Mouse (Mus musculus) CH12.LX (cell line): ENCODE results near the gene Scfd2. TPM values are rescaled to one million over a fixed set of nuclear protein-coding genes. Genes with fewer than 3 reads are reported as not detected.

ENCODE experiments used
- DNase-seq: peaks from one replicate; pipeline ENCODE4 v3.0.0-alpha.2; 2013; ENCODE audit errors: extremely low read depth
- H3K27ac ChIP-seq: 2 replicates; pipeline ENCODE4 v1.5.1; 2012; ENCODE audit warnings: low read depth, mild to moderate bottlenecking, control low read depth, moderate library complexity; ENCODE audit not compliant: insufficient read depth
- H3K27me3 ChIP-seq: replicated peaks from 2 replicates; pipeline ENCODE3; 2012; ENCODE audit warnings: inconsistent platforms
- H3K36me3 ChIP-seq, 2 experiments: replicated peaks in 1 of 2; 2 replicates each; pipeline versions ENCODE3 to v1.6.1; 2012; ENCODE audit warnings: inconsistent platforms in 1 of 2, low read length in 1 of 2, mild to moderate bottlenecking in 1 of 2, mixed read lengths in 1 of 2, moderate library complexity in 1 of 2; ENCODE audit not compliant: control insufficient read depth in 1 of 2, insufficient read depth in 1 of 2
- H3K4me1 ChIP-seq, 2 experiments: 2 replicates each; pipeline ENCODE4 v1.6.1; 2012; ENCODE audit warnings: inconsistent platforms in 1 of 2, moderate library complexity in 1 of 2; ENCODE audit not compliant: insufficient read depth in 2 of 2, control insufficient read depth in 1 of 2
- H3K4me2 ChIP-seq: 2 replicates; pipeline ENCODE4 v1.6.1; 2012; ENCODE audit warnings: low read depth, mild to moderate bottlenecking, control low read depth; ENCODE audit not compliant: poor library complexity, insufficient read depth, severe bottlenecking
- H3K4me3 ChIP-seq, 3 experiments: fragments of 150-350 bp in 1 of 3; sonication (generic) in 1 of 3; replicated peaks in 1 of 3; 2 replicates each; pipeline versions ENCODE3 to v1.5.1; 2011 to 2012; ENCODE audit warnings: low read depth in 2 of 3, low read length in 2 of 3, mild to moderate bottlenecking in 2 of 3, moderate library complexity in 2 of 3, control low read depth in 1 of 3, improper control_type of control experiment in 1 of 3, inconsistent platforms in 1 of 3, mixed read lengths in 1 of 3; ENCODE audit not compliant: poor library complexity in 1 of 3
- H3K79me2 ChIP-seq: replicated peaks from 2 replicates; pipeline ENCODE4 v1.6.1; 2012; ENCODE audit warnings: mild to moderate bottlenecking, moderate library complexity; ENCODE audit not compliant: control insufficient read depth, poor library complexity, insufficient read depth, severe bottlenecking; ENCODE audit errors: extremely low read depth
- H3K9ac ChIP-seq: 2 replicates; pipeline ENCODE4 v1.6.1; 2012; ENCODE audit warnings: low read depth, mild to moderate bottlenecking, control low read depth, moderate library complexity; ENCODE audit not compliant: insufficient read depth
- H3K9me3 ChIP-seq: replicated peaks from 2 replicates; pipeline ENCODE3; 2012; ENCODE audit warnings: low read length, inconsistent platforms, mixed read lengths
- BHLHE40 ChIP-seq: IDR thresholded peaks from 2 replicates; pipeline ENCODE4 v1.6.1; 2011; ENCODE audit warnings: mild to moderate bottlenecking, low read depth, low read length, improper control_type of control experiment
- CHD1 ChIP-seq: IDR thresholded peaks from 2 replicates; pipeline ENCODE4 v1.6.1; 2012; ENCODE audit warnings: low read depth, low read length, improper control_type of control experiment, inconsistent platforms
- CHD2 ChIP-seq: IDR thresholded peaks from 2 replicates; pipeline ENCODE4 v1.6.1; 2011; ENCODE audit warnings: low read length, improper control_type of control experiment
- E2F4 ChIP-seq: IDR thresholded peaks from 2 replicates; pipeline ENCODE4 v1.6.1; 2011; ENCODE audit warnings: low read depth, low read length, improper control_type of control experiment; ENCODE audit not compliant: insufficient replicate concordance
- HCFC1 ChIP-seq: IDR thresholded peaks from 2 replicates; pipeline ENCODE4 v1.6.1; 2012; ENCODE audit warnings: low read depth, mild to moderate bottlenecking, inconsistent platforms, low read length, improper control_type of control experiment
- IRF4 ChIP-seq: IDR thresholded peaks from 2 replicates; pipeline ENCODE4 v1.6.1; 2014; ENCODE audit warnings: low read depth, mild to moderate bottlenecking, inconsistent platforms, low read length, improper control_type of control experiment
- JUN ChIP-seq: IDR thresholded peaks from 2 replicates; pipeline ENCODE4 v1.6.1; 2011; ENCODE audit warnings: low read depth, mild to moderate bottlenecking, low read length, improper control_type of control experiment, moderate library complexity; ENCODE audit not compliant: insufficient read depth
- KAT2A ChIP-seq: IDR thresholded peaks from 2 replicates; pipeline ENCODE4 v1.6.1; 2012; ENCODE audit warnings: low read length, improper control_type of control experiment, inconsistent platforms; ENCODE audit not compliant: insufficient replicate concordance
- MAFK ChIP-seq: IDR thresholded peaks from 2 replicates; pipeline ENCODE4 v1.6.1; 2011; ENCODE audit warnings: low read length, improper control_type of control experiment; ENCODE audit not compliant: insufficient replicate concordance
- MAX ChIP-seq: IDR thresholded peaks from 2 replicates; pipeline ENCODE4 v1.6.1; 2011; ENCODE audit warnings: low read length, improper control_type of control experiment
- MAZ ChIP-seq: IDR thresholded peaks from 2 replicates; pipeline ENCODE4 v1.6.1; 2012; ENCODE audit warnings: low read depth, mild to moderate bottlenecking, inconsistent platforms, low read length, improper control_type of control experiment, moderate library complexity
- MEF2A ChIP-seq: IDR thresholded peaks from 2 replicates; pipeline ENCODE4 v1.6.1; 2014; ENCODE audit warnings: low read depth, mild to moderate bottlenecking, inconsistent platforms, low read length, improper control_type of control experiment, borderline replicate concordance
- MXI1 ChIP-seq: IDR thresholded peaks from 2 replicates; pipeline ENCODE4 v1.6.1; 2011; ENCODE audit warnings: mild to moderate bottlenecking, low read depth, low read length, improper control_type of control experiment
- MYC ChIP-seq: IDR thresholded peaks from 2 replicates; pipeline ENCODE4 v1.6.1; 2011; ENCODE audit warnings: low read depth, mild to moderate bottlenecking, improper control_type of control experiment, low read length
- PAX5 ChIP-seq: IDR thresholded peaks from 2 replicates; pipeline ENCODE4 v1.6.1; 2012; ENCODE audit warnings: low read length, inconsistent platforms, mixed read lengths
- POLR2AphosphoS2 ChIP-seq: IDR thresholded peaks from 2 replicates; pipeline ENCODE4 v1.6.1; 2011; ENCODE audit warnings: low read depth, low read length, improper control_type of control experiment
- RCOR1 ChIP-seq: conservative IDR thresholded peaks from 2 replicates; pipeline ENCODE4 v1.6.1; 2012; ENCODE audit warnings: low read depth, mild to moderate bottlenecking, inconsistent platforms, low read length, improper control_type of control experiment
- SIN3A ChIP-seq: IDR thresholded peaks from 2 replicates; pipeline ENCODE4 v1.6.1; 2012; ENCODE audit warnings: low read length, improper control_type of control experiment, inconsistent platforms
- TBP ChIP-seq: conservative IDR thresholded peaks from 2 replicates; pipeline ENCODE4 v1.6.1; 2011; ENCODE audit warnings: low read depth, low read length, improper control_type of control experiment
- TCF12 ChIP-seq: IDR thresholded peaks from 2 replicates; pipeline ENCODE4 v1.6.1; 2014; ENCODE audit warnings: low read depth, mild to moderate bottlenecking, inconsistent platforms, low read length, improper control_type of control experiment
- USF2 ChIP-seq: conservative IDR thresholded peaks from 2 replicates; pipeline ENCODE4 v1.6.1; 2011; ENCODE audit warnings: low read depth, low read length, improper control_type of control experiment
- ZC3H11A ChIP-seq: IDR thresholded peaks from 2 replicates; pipeline ENCODE4 v1.6.1; 2012; ENCODE audit warnings: low read depth, mild to moderate bottlenecking, inconsistent platforms, low read length, improper control_type of control experiment
- ZNF384 ChIP-seq: IDR thresholded peaks from 2 replicates; pipeline ENCODE4 v1.6.1; 2012; ENCODE audit warnings: low read depth, low read length, improper control_type of control experiment, inconsistent platforms
- dilution Hi-C: fragments of 300-500 bp; cut with MboI; formaldehyde crosslinking; loops from 2 replicates; pipeline ENCODE4 v1.14.3; 2020; ENCODE audit warnings: low sequenced_read_pairs; ENCODE audit not compliant: extremely low pct_unique_long_range_greater_than_20kb, extremely low pct_ligation_motif_present
- in situ Hi-C: fragments of 300-500 bp; cut with MboI; formaldehyde crosslinking; loops from 3 replicates; pipeline ENCODE4 v1.14.3; 2019; ENCODE audit warnings: low sequenced_read_pairs, low pct_ligation_motif_present, low pct_unique_long_range_greater_than_20kb, mixed read lengths
- polyA plus RNA-seq: library from polyadenylated mRNA; unstranded; fragments of >175 nt; gene quantifications from 2 replicates; pipeline ENCODE4 v1.2.1, GENCODE M21; 2012; ENCODE audit warnings: low read depth; ENCODE audit not compliant: insufficient read length
- total RNA-seq, 2 experiments: library from RNA; depleted of rRNA; stranded (reverse); fragments of 300-350 nt in 1 of 2; fragments of >200 nt in 1 of 2; gene quantifications; 2 replicates each; pipeline ENCODE4 v1.2.3; 2012 to 2014

Gene Scfd2
- total and polyA plus RNA-seq, 3 experiments = 13.2 to 18.0 (median 14.4) TPM

DNA sequence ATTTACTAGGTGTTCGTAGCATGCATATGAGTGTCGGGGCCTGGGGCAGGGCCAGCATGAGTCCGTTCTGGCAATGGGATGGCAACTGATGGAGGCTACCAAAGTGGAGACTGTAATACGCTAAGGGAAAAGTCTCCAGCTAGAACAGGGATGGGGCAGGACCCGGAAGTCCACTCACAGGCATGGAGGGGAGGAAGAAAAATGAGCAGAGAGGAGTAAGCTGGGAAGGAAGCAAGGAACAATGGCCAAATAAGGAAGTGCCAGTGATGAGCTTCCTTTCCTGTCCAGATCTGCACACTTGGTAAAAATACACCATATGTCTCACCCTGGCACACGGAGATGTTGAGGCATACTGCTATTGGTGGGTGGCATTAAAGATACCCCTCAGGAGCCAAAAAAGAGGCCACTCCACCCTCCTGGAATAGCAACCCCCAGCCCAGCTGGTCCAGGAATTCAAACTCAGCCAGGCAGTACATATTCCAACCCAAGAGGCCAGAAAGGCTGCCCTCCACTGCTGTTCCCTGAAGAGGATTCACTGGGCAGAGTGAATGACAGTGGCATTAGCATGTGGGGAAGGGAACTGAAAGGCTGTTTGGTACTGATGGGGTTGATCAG is 278.8 kb downstream of the Scfd2 start:
- in situ Hi-C loops (no loop called here), dilution Hi-C loops (no loop called here)
- TF ChIP-seq MEF2A = no peak
- H3K36me3 ChIP-seq = no peaks in the 10 kb centered on the region
- no peak overlapping the region for H3K27ac ChIP-seq
- no peak overlapping the region for H3K4me3 ChIP-seq
- no peaks in the 10 kb centered on the region for H3K9me3 ChIP-seq
- peaks cover 0 to 13% of the 10 kb centered on the region in 2 experiments; a peak in 2 of 4 replicates for H3K4me1 ChIP-seq
- H3K9ac ChIP-seq = no peak overlapping the region
- no peak for DNase-seq
- H3K4me2 ChIP-seq = no peak overlapping the region
- no peaks in the 10 kb centered on the region for H3K27me3 ChIP-seq
- no peaks in the 10 kb centered on the region for H3K79me2 ChIP-seq

DNA sequence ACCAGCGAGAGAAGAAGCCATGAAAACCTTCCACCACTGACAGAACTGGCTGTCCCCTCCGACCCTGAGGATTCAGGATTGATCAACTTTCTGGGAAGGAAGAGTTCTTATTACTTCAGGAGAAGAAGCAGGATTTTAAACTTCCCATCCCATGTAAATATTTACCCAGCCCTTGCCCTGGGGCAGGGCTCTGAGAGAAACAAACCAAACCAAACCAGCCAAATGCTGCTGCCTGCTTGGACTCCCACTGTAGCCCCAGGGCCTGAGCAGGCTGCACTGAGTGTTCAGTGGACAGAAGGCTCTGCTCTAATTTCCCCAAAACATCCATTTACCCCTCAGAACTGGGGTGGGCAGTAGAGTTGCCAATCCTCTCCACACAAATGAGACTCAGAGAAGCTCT is 280.6 kb downstream of the Scfd2 start:
- peaks cover 0 to 8% of the 10 kb centered on the region in 2 experiments; a peak in 2 of 4 replicates for H3K4me1 ChIP-seq
- H3K9ac ChIP-seq = no peak overlapping the region
- in situ Hi-C loops = no loop called here

DNA sequence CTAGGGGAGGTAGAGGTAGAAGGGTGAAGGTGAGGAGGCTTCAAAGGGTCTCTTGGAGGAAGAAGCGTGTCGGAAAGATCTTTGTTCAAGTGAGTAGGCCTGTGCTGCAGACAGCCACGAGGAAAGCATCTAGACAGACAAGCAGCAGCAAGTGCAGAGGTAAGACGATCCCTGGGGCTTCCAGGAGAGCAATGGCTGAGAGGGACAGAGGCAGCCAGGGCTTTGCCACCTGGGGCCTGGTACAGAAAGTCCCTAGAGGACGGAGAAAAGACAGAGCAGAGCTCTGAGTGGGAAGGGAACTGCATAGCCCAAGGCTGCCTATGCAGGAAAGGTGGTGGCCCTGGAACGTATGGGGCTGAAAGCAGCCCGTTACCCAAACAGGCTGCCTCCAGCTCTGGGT is 281.3 kb downstream of the Scfd2 start:
- peaks cover 0 to 10% of the 10 kb centered on the region in 2 experiments; a peak in 2 of 4 replicates for H3K4me1 ChIP-seq
- no peaks in the 10 kb centered on the region for H3K79me2 ChIP-seq
- in situ Hi-C loops = no loop called here
- H3K9ac ChIP-seq = no peak overlapping the region
- TF ChIP-seq PAX5 (no peak), CHD2 (no peak), MAX (no peak), JUN (no peak), SIN3A (no peak), TBP (no peak), RCOR1 (no peak), KAT2A (no peak), IRF4 (no peak), MAZ (no peak), MAFK (no peak), CHD1 (no peak), USF2 (no peak), TCF12 (no peak), MXI1 (no peak), ZNF384 (no peak), MYC (no peak)
- TF ChIP-seq, all 38 proteins: peak for 0
- DNase-seq = no peak
- Histone ChIP-seq H3K36me3 (no peaks in the 10 kb centered on the region), H3K27me3 (no peaks in the 10 kb centered on the region), H3K4me2 (no peak overlapping the region), H3K9me3 (no peaks in the 10 kb centered on the region), H3K4me3 (no peak overlapping the region), H3K27ac (no peak overlapping the region)
- dilution Hi-C loops = no loop called here

More for the DNA sequence above, 280.6 kb downstream of the Scfd2 start:
- Histone ChIP-seq H3K79me2 (no peaks in the 10 kb centered on the region), H3K27me3 (no peaks in the 10 kb centered on the region), H3K4me3 (no peak overlapping the region), H3K27ac (no peak overlapping the region), H3K9me3 (no peaks in the 10 kb centered on the region), H3K36me3 (no peaks in the 10 kb centered on the region), H3K4me2 (no peak overlapping the region)
- no peak for DNase-seq
- dilution Hi-C loops = no loop called here
- TF ChIP-seq HCFC1 = no peak
- TF ChIP-seq MAFK = no peak
- no peak for TF ChIP-seq JUN
- TF ChIP-seq BHLHE40 = no peak
- TF ChIP-seq RCOR1 = no peak
- no peak for TF ChIP-seq ZC3H11A
- TF ChIP-seq MEF2A = no peak
- no peak for TF ChIP-seq E2F4
- no peak for TF ChIP-seq MYC
- no peak for TF ChIP-seq POLR2AphosphoS2
